ENCODE assay signal across 8 mouse cellular contexts in the genomic region with DNA sequence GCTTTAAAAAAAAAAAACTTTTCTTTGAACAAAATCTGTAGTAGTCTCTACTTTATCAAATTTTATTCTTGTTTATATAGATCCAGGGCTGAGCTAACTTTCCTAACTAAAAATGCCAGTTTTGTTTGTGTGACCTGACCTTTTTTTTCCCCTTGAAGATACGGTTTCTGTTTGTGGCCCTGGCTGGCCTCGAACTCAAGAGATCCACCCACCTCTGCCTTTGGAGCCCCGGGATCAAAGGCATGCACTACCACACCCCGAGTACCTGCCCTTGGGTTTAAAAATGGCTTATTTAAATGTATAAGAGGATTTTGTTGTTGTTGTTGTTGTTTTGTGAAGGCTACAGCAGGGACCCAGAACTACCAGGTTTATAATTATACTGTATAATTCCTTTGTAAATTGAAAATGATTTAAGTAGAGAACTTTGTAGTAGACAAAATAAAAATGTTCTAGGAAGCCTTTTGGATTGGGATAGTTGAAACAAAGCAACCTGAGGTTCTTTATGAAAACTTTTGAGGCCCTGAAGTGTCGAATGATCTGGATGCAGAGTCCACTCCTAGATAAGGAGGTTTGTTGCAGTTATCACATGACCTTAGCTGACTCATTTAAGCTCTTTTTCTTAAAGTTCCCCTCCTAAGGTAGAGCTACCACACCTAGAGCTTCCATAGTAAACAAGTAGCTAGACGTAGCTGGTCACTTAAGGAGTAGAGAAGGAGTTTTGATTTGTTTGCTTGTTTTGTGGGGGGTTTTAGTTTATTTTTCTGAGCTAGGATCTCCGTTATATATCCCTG. TPM values are rescaled to one million over a fixed set of nuclear protein-coding genes. Genes with fewer than 3 reads are reported as not detected.
DNase-seq lines count a peak whose midpoint lies in the region; ATAC-seq and TF ChIP-seq lines count a peak whose summit lies in the region.

No protein-coding gene starts in this region.

- TF ChIP-seq CTCF in kidney, postnatal 0 days (IDR thresholded peaks at IDR 0.05; ENCODE audit: low read depth), result no peak

- peak overlapping the region; percentile 58 for H3K4me3 ChIP-seq in kidney, postnatal 0 days (replicated peaks; ENCODE audit: low read depth, low read length)
- H3K4me3 ChIP-seq in intestine, embryonic 14.5 days (ENCODE audit: low read depth, low read length), result peak overlapping the region; percentile 87
- peak overlapping the region; percentile 63 for H3K4me3 ChIP-seq in neural tube, embryonic 13.5 days

- no peaks in the 10 kb centered on the region for H3K27me3 ChIP-seq in kidney, postnatal 0 days (ENCODE audit: insufficient read depth, low read length)
- H3K27me3 ChIP-seq in intestine, embryonic 14.5 days (replicated peaks; ENCODE audit: control insufficient read depth, insufficient read depth, low read length), result no peaks in the 10 kb centered on the region
- no peaks in the 10 kb centered on the region for H3K27me3 ChIP-seq in neural tube, embryonic 13.5 days

- 22% methylated on average over 7 of the region's 7 CpGs for WGBS in kidney, postnatal 0 days
- WGBS in intestine, embryonic 14.5 days, result 29% methylated on average over 7 of the region's 7 CpGs
- 52% methylated on average over 7 of the region's 7 CpGs for WGBS in neural tube, embryonic 13.5 days

- H3K27ac ChIP-seq in kidney, postnatal 0 days, result no peak overlapping the region
- H3K27ac ChIP-seq in intestine, embryonic 14.5 days (ENCODE audit: low read depth), result no peak overlapping the region
- H3K27ac ChIP-seq in neural tube, embryonic 13.5 days (replicated peaks), result no peak overlapping the region

- H3K4me2 ChIP-seq in kidney, postnatal 0 days (ENCODE audit: low read length), result peak overlapping the region; percentile 79
- peak overlapping the region; percentile 85 for H3K4me2 ChIP-seq in intestine, embryonic 14.5 days (ENCODE audit: low read length)
- H3K4me2 ChIP-seq in neural tube, embryonic 13.5 days, result peak overlapping the region; percentile 68

- ATAC-seq in kidney, postnatal 0 days (replicated peaks; ENCODE audit: low FRiP score, low read depth), result no peak
- ATAC-seq in intestine, embryonic 14.5 days (replicated peaks; ENCODE audit: low FRiP score, low TSS enrichment, low read depth), result no peak
- ATAC-seq in neural tube, embryonic 13.5 days (ENCODE audit: low read depth), result no peak
- no peak for ATAC-seq in granulocyte monocyte progenitor cell, adult 5-6 weeks (replicated peaks; ENCODE audit: poor library complexity, severe bottlenecking)

- H3K36me3 ChIP-seq in kidney, postnatal 0 days (ENCODE audit: insufficient read depth, low read length), result no peaks in the 10 kb centered on the region; the same call in 1 of the 2 replicates
- H3K36me3 ChIP-seq in intestine, embryonic 14.5 days (ENCODE audit: control insufficient read depth, insufficient read depth, low read length), result peaks cover 33% of the 10 kb centered on the region; the same call in 1 of the 2 replicates
- H3K36me3 ChIP-seq in neural tube, embryonic 13.5 days, result 0 out of 2 replicates have a peak, but pooled peaks cover 12% of the 10 kb centered on the region

- DNase-seq in kidney, postnatal 0 days (ENCODE audit: low spot score), result no peak
- DNase-seq in kidney, postnatal 14 days, result no peak
- peak; percentile 31 for DNase-seq in c-Kit-positive CD71-positive TER-119-negative erythroid progenitor cells, embryonic 14.5 days (ENCODE audit: low read depth)
- no peak for DNase-seq in intestine, embryonic 14.5 days (ENCODE audit: low spot score)
- no peak for DNase-seq in left cerebral cortex, adult 11 months (ENCODE audit: low spot score)
- DNase-seq in cerebellum, adult 18-20 months, result no peak

- peak overlapping the region; percentile 50 for H3K9ac ChIP-seq in kidney, postnatal 0 days (ENCODE audit: low read depth, low read length)
- peak overlapping the region; percentile 68 for H3K9ac ChIP-seq in intestine, embryonic 14.5 days (ENCODE audit: low read length)
- H3K9ac ChIP-seq in neural tube, embryonic 13.5 days, result peak overlapping the region; percentile 63

- H3K9me3 ChIP-seq in kidney, postnatal 0 days (replicated peaks; ENCODE audit: low read length), result no peaks in the 10 kb centered on the region
- no peaks in the 10 kb centered on the region for H3K9me3 ChIP-seq in intestine, embryonic 14.5 days (ENCODE audit: control insufficient read depth, low read length)
- no peaks in the 10 kb centered on the region for H3K9me3 ChIP-seq in neural tube, embryonic 13.5 days

- H3K4me1 ChIP-seq in kidney, postnatal 0 days (replicated peaks; ENCODE audit: insufficient read depth, low read length), result peaks cover 16% of the 10 kb centered on the region
- peaks cover 28% of the 10 kb centered on the region for H3K4me1 ChIP-seq in intestine, embryonic 14.5 days (replicated peaks; ENCODE audit: control insufficient read depth, insufficient read depth, low read length)
- peaks cover 34% of the 10 kb centered on the region for H3K4me1 ChIP-seq in neural tube, embryonic 13.5 days (replicated peaks)

RNA-seq across cellular contexts. Expression of a gene that starts 5.4 kb away (rescaled TPM):
- polyA plus RNA-seq in kidney, postnatal 0 days (2015; fragmentation: Nextera tagmentation; extraction: Ambion mirVana), result 54.7 and 55.2 TPM in 2 replicates
- polyA plus RNA-seq in intestine, embryonic 14.5 days (2014; fragmentation: Nextera tagmentation; extraction: Ambion mirVana), result 35.9 and 39.1 TPM in 2 replicates
- 24.2 and 26.5 TPM in 2 replicates for polyA plus RNA-seq in neural tube, embryonic 13.5 days (2015; fragmentation: Nextera tagmentation; extraction: Ambion mirVana)
- 68.5 and 73.8 TPM in 2 replicates for total RNA-seq in granulocyte monocyte progenitor cell, adult 5-6 weeks (2014; fragmentation: Nextera tagmentation)
- total RNA-seq in granulocyte monocyte progenitor cell, adult 5-6 weeks (2017), result 30.2 and 36.9 TPM in 2 replicates

RNA-seq across cellular contexts. Expression of a gene that starts 6.4 kb away (rescaled TPM):
- polyA plus RNA-seq in kidney, postnatal 0 days (2015; fragmentation: Nextera tagmentation; extraction: Ambion mirVana), result 89.4 and 92.5 TPM in 2 replicates
- polyA plus RNA-seq in intestine, embryonic 14.5 days (2014; fragmentation: Nextera tagmentation; extraction: Ambion mirVana), result 124 and 136 TPM in 2 replicates
- polyA plus RNA-seq in neural tube, embryonic 13.5 days (2015; fragmentation: Nextera tagmentation; extraction: Ambion mirVana), result 77.3 and 78.9 TPM in 2 replicates
- total RNA-seq in granulocyte monocyte progenitor cell, adult 5-6 weeks (2014; fragmentation: Nextera tagmentation), result 51.8 and 69.8 TPM in 2 replicates
- total RNA-seq in granulocyte monocyte progenitor cell, adult 5-6 weeks (2017), result 50.8 and 52.6 TPM in 2 replicates
